ENCODE assay signal across 17 mouse cellular contexts in genomic region chr6:50918248-50918647, GRCm38 (mm10).
"Had no signal": no experiment of that assay in that cellular context is flagged by ENCODE, and none has a peak within 500 bp of the region (broad histone marks: within the 10 kb centered on the region; RNA-seq: fewer than 3 reads in every experiment).

No protein-coding gene starts in this region.

- H3K36me3 ChIP-seq: lung, embryonic 15.5 days; midbrain, embryonic 13.5 days; midbrain, embryonic 15.5 days; neural tube, embryonic 12.5 days; stomach, embryonic 15.5 days had no signal

- H3K9ac ChIP-seq: lung, embryonic 15.5 days; midbrain, embryonic 13.5 days; midbrain, embryonic 15.5 days; neural tube, embryonic 12.5 days; stomach, embryonic 15.5 days had no signal

- H3K4me3 ChIP-seq: lung, embryonic 15.5 days; megakaryocyte, embryonic 14.5 days; midbrain, embryonic 13.5 days; midbrain, embryonic 15.5 days; neural tube, embryonic 12.5 days; stomach, embryonic 15.5 days had no signal

- H3K27ac ChIP-seq: lung, embryonic 15.5 days; macrophage; midbrain, embryonic 13.5 days; midbrain, embryonic 15.5 days; neural tube, embryonic 12.5 days; stomach, embryonic 15.5 days; stomach, postnatal 0 days had no signal

- ATAC-seq: lung, postnatal 0 days; midbrain, embryonic 13.5 days; midbrain, embryonic 15.5 days had no signal

- H3K27me3 ChIP-seq: lung, embryonic 15.5 days; midbrain, embryonic 13.5 days; midbrain, embryonic 15.5 days; neural tube, embryonic 12.5 days; stomach, embryonic 15.5 days had no signal

- H3K4me2 ChIP-seq: lung, embryonic 15.5 days; midbrain, embryonic 11.5 days; midbrain, embryonic 13.5 days; midbrain, embryonic 15.5 days; neural tube, embryonic 12.5 days; stomach, embryonic 15.5 days had no signal

- DNase-seq: lung, adult 2 months; lung, postnatal 14 days; lung, postnatal 36 days; right cerebral cortex, postnatal 14 days; thymus, adult 2 months; thymus, postnatal 25 days; thymus, postnatal 4 days had no signal

- H3K4me1 ChIP-seq: megakaryocyte, embryonic 14.5 days; midbrain, embryonic 13.5 days; midbrain, embryonic 15.5 days; neural tube, embryonic 12.5 days; stomach, embryonic 15.5 days had no signal

- H3K9me3 ChIP-seq: lung, embryonic 15.5 days; midbrain, embryonic 13.5 days; midbrain, embryonic 15.5 days; neural tube, embryonic 12.5 days; stomach, embryonic 15.5 days had no signal
